Mouse (Mus musculus) c-Kit-positive CD71-negative TER-119-negative erythroid progenitor cells, embryonic 14.5 days (primary cell): ENCODE measurements around the gene Adgrf1.

Experiments used
- DNase-seq: peaks from one replicate; pipeline ENCODE4 v3.0.0-alpha.2; 2013; ENCODE audit warnings: low read depth

Gene Adgrf1

GRCm38 (mm10) chr17:43270161-43270560 is at the start of gene Adgrf1:
Gene Adgrf1 (plus strand): TSS chr17:43270329.
- no peak for DNase-seq

DNA sequence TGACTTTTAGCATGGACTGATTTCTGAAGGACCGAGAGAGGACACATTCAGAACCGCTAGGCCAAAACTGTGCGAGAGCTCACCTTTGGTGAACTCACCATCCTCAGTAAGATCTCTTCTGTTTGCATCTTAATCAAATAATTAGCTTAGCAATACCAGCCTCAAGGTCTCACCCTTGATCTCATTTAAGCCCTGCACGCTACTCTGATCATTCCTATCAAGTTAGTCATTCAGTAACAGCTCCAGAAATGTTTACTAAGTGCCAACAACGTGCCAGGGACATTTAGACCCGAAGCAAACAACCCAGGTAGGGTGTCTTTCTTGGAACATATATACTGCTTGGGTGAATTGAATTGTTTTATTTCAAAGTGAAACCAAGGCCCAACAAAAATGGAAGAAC is 44.0 kb upstream of the Adgrf1 start:
- no peak for DNase-seq

GRCm38 (mm10) chr17:43229621-43230513 is 40.3 kb upstream of the Adgrf1 start:
- DNase-seq: peak; percentile 85

DNA sequence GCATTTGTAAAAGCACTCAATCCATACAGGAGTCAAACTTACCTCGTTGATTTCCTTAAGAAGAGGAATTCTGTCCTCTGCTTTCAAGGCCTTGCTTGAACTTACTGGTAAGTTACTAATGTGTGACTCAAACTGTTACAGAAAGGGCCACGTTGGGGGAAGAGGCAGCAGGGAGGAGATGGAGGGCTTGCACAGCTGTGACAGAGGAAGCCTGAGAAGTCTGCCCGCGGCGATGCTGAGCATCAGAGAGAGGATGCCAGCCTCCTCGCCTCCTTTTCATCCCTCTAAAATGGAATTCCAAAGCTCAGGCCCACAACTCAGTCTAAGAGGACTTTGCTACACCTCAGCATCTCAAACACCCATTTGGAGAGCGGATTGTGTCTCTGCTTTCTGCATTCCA is 39.3 kb upstream of the Adgrf1 start:
- DNase-seq: no peak

- peak; percentile 17 for DNase-seq
Measured at GRCm38 (mm10) chr17:43232769-43233168, 37.4 kb upstream of the Adgrf1 start.

DNA sequence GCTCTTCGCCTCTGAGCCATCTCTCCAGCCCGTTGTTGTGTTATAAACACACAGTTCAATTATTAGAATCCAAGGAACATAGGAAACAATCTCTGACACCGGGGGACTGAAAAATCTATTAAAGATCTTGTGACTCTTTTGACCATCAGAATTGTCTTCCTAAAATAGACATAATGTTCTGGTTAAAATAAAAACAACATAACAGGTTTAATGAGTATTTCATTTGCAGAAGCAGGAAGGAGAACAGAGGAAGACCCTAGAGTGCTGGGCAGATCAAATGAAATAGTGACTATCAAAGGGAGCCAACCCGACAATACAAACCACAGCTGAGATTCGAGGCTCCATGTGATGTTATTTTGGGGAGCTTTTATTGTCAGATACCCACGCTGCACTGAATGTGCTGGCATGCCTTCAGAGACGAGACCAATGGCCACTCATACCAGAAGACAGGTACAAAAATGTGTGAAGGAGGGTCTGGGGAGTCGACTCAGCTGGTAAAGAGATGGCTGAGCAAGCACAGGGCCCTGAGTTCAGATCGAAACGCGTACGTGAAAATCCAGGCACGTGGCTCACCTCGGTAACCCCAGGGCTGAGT is 33.4 kb upstream of the Adgrf1 start:
- DNase-seq: no peak

DNA sequence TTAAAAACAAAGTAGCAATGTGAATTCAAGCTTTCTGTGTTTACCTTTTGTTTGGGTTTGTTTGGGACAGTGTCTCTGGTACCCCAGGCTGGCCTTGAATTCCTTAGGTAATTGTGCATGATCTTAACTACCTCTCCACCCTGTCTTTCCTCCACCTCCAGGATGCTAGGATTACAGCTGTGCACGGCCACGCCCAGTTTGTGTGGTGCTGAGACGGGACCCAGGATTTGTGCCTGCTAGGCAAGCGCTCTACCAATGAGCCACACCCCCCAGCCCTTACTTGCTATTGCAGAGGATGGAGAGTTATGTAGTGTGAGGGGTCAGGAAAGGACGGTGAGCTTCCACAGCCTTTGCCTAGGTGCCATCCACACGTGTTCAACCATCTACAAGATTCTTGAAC is 31.1 kb upstream of the Adgrf1 start:
- no peak for DNase-seq

DNA sequence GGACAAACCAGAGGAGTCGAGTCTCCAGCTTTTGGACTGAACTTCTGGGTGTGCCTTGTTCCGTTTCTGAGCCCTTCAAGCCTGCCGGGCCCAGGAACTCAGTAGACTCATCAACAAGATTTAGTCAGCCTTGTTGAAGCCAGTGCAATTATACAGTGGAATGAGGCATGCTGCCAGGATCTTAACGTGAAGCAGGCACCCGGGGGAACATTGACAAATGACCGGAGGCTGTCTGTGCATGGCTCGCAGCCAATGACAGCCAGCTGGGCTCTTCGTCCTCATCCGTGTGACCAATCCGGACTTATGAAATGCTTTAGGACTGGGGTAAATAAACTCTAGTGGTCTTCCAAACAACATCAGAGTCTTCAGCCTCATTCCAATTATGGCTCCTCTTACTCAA is 29.0 kb upstream of the Adgrf1 start:
- no peak for DNase-seq

GRCm38 (mm10) chr17:43242609-43243008 is 27.5 kb upstream of the Adgrf1 start:
- no peak for DNase-seq

DNA sequence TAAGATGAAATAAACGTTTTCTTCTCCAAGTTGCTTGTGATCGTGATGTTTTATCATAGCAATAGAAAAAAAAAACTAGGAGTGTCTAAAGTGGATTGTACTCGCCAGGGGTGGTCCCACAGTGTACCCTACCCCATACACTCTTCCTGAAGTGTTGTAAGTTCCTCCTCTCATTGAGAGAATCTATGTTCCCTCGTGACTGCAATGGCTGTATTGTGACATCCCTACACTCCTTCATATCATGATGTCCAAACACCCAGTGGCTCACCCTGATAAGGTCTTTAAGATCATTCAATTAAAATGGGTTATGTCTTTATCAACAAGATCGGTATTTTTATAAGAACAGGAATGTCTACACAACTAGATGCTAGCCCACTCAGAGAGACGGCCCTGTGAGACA is 24.8 kb upstream of the Adgrf1 start:
- no peak for DNase-seq

- DNase-seq: no peak
Measured at GRCm38 (mm10) chr17:43247245-43247644, 22.9 kb upstream of the Adgrf1 start.

GRCm38 (mm10) chr17:43249645-43250044 is 20.5 kb upstream of the Adgrf1 start:
- DNase-seq: no peak

GRCm38 (mm10) chr17:43251249-43252125 is 18.6 kb upstream of the Adgrf1 start:
- no peak for DNase-seq

GRCm38 (mm10) chr17:43252846-43253245 is 17.3 kb upstream of the Adgrf1 start:
- no peak for DNase-seq

DNA sequence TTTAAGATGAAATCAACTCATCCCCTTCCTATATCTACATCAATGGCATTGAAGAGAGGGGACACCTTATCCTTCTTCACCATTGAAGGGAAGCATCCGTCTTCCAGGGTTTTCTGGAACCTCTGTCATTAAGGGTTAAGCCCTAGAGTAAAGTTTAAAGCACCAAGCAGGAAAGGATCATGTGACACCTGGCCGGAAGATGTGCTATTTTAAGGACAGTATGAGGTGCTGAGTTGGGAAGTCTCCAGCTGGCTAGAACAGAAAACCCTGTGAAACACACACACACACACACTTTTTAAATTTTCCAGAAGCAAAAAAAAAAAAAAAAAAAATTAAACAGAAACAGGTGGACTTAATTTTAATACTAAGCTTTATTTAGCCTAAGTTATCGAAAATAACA is 15.9 kb upstream of the Adgrf1 start:
- no peak for DNase-seq

GRCm38 (mm10) chr17:43256536-43257135 is 13.5 kb upstream of the Adgrf1 start:
- no peak for DNase-seq

DNA sequence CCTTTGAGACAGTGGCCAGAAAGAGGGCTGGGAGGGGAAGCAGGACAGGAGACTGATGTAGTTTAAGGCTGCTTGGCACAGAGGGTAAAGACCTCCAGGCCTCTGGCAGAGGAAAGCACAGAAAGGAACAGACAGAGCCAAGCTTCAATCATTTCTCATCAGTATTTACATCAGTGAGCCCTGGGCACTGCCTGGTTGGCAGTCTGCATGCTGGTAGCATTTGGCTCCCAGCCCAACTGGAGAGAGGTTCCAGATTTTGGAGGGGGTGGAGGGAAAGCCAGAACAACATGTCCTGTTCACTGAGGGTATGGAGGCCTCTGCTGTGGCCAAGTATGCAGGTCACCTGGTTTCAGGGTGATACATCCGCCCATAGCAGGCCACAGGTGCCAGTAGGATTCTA is 12.4 kb upstream of the Adgrf1 start:
- no peak for DNase-seq

DNA sequence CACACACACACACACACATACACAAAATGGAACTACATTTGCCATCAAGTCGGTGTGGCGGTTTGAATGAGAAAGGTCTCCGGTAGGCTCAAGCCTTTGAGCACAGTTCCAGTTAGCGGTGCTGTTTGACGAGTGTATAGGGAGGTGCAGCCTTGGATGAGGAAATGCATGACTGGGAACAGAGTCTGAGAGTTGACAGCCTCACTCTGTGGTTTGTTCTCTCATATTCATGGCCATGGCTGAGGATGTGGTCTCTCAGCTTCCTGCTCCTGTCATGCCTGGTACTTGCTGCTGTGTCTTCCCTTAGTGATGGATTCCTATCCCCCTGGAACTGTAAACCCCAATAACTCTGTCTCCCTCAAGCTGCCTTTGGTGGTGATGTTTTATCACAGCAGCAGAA is 8.2 kb upstream of the Adgrf1 start:
- no peak for DNase-seq

DNA sequence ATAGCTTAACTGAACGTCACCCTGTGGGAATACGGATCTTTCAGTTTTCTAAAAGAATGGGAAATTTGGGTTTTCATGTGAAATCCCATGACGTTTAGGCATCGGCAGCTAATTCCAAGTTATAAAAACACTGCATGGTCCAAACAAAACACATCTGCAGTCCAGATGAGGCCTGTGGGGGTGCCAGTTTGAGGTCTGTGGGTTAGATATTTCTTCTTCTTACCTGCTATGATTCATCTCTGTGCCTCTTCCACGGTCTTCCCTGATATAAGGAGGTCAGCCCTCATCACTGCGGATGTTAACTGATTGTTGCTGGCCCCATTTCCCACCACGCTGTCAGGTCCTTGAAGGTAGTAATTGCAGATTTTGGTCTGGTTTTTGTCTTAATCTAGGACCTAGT is 5.4 kb upstream of the Adgrf1 start:
- no peak for DNase-seq

DNA sequence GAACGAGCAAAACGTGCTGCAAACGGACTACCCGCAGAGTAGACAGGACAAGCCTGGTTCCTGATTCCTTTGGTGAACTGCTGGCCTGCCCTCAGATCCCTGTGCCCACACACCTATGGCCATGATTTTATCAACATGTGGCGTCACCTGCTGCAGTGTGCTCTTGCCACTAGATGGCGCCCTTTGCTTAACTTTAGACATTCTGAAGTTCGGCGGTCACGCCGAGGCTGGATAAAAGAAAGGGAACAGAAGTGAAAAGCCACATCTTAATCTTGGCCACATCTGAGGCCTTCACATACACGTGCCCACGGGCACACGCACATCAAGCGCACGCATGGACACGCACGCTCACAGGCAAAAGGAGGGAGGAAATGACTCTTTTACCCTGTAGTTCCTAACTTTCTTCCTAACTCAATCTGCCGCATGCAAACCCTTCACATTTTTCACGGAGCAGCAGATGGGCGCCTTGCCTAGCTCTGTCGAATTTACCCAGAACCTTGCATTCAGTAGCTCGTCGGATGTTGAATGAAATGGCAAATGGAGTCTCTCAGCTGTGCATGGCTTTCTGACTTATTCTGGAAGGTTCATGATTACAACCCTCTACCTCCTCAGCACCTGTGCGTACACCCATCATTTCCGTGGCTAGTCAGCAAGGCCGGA is 4.8 kb upstream of the Adgrf1 start:
- DNase-seq: peak; percentile 74

DNA sequence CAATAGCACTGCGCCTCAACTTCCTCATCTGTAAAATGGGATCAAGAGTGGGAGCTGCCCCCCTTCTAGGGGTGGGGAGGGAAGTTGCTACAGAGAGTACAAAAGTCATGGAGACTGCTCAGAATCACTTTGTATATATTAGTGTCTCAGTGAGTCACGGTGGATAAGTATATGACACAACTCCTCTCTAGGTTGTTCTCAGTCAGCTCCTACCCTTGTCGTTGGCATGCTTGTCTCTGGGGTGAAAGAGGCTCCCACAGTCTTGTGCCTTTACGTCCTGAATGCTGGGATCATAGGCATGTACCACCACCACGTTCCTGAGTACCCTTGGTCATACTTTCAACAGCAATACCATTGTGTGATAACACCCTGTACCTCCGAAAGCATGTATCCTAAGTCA is 4.2 kb upstream of the Adgrf1 start:
- no peak for DNase-seq

GRCm38 (mm10) chr17:43266636-43267035 is 3.5 kb upstream of the Adgrf1 start:
- DNase-seq: no peak
